Mouse (Mus musculus) embryo, embryonic 10.5 days (tissue): ENCODE measurements around the gene Fars2.

Experiments used
- DNase-seq: peaks from one replicate; pipeline ENCODE4 v3.0.0-alpha.2; 2015; ENCODE audit warnings: low spot score

The Fars2 gene

GRCm38 (mm10) chr13:36731931-36732461, 614.8 kb downstream of the Fars2 start:
- DNase-seq: peak; percentile 63

DNA sequence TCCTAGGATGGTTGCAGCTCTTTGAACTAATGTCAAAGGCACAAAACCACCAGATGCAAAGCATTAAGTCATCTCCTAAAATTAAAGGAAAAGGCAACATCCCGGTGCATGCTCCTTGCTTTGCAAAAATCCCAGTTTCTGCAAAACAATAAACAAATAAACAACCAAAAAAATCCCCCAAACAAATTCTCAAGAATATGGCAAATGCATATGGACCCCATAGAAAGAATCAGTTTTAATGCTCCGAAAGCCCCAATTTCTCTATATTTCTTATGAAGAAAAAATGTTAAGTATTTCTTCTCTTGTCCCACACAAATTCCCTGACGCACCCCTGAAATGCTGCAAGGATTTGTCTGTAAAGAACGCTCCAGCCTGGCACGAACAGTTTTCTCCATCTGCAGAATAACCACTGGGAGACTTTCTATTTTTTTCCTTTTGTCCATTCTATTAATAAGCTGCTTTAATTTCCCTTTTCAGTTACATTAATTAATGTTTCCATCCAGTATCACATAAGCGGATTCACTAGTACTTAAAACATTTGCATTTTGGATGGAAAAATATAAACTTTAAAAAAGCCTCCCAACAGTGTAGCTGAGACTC, 615.8 kb downstream of the Fars2 start:
- DNase-seq: peak; percentile 53

- DNase-seq: no peak
Observed at GRCm38 (mm10) chr13:36733566-36733965, 616.4 kb downstream of the Fars2 start.

- peak; percentile 71 for DNase-seq
Observed at GRCm38 (mm10) chr13:36733989-36734690, 616.9 kb downstream of the Fars2 start.

DNA sequence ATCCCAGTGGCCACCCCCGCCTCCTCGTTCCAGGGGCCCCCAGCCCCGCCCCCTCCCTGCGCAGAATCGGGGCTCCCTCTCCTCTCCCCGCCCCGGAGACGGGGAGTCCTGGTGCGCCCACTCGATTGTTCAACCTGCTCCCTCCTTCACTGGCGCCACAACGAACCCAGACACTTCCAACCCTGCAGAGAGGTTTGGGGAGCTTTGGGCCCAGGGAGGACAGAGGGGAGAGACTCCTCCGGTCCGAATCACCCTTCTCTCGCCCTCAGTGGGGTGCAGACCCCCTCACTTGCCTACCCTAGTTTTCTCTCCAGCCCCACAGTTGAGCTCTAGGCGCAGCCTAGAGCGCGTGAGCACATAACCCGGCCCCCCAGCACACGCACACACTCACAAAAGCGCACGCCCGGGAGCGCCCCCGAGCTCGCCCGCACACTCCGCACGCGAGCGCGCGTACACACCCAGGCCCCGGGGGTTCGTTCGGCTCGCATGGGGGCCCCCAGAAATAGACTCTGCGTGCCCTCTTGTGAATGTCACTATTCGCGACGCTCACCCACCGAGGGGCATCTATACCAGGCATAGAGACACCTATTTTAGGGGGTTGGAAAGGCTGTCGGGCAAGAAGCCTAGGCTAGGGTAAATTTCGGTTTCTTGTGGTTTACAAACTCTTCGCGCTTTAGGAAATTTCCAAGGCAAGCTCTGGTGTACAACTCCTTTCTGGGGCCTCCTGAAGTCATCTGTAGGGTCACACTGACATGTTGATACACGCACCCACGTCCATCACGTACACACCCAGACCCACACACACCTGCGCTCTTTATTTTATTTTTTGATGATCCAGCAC, 617.7 kb downstream of the Fars2 start, which contains the start of gene Nrn1:
Gene Nrn1, minus strand, starts transcription at position 401 of the 841 bp plus-strand sequence.
- DNase-seq: peak; percentile 46

- DNase-seq: peak; percentile 93
Observed at GRCm38 (mm10) chr13:36735901-36736618, 618.8 kb downstream of the Fars2 start.

- DNase-seq: peak; percentile 55
Observed at GRCm38 (mm10) chr13:36736619-36736996, 619.4 kb downstream of the Fars2 start.

DNA sequence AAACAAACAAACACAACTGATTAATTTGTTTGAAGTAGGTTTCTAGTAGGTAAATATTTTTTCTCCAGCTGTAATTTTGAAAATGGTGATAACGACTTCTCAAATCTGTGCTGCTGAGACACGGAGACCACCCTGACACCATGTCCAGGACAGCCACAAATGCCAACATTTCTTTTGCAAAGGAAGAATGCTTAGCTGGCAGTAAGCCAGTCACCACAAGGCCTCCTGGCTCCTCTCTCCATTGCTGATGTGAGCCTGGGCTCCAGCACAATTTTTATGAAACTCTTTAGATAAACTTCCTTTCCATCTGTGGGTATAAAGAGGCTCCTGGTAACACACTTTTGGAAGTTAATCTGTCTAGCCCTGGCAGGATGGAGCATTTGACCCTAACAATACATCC, 632.8 kb downstream of the Fars2 start:
- DNase-seq: no peak

DNA sequence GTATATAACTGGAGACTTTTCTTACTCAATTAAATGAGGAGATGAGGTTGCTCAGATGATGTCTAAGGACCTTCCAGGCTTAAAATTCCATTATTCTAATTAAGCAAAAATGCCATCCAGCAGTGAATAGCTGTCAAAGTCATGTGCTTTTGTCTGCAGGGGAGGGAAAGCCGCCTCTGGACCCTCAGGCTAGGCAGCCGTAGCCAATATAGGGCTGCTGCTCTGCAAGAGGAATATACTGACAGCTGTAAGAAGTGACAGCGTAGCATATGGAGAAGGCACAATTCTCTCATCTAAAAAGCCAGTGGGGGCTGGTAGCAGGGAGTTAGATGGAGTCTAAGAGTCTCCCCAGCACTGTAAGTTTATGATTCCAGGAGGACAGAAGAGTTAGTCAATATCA, 634.6 kb downstream of the Fars2 start:
- DNase-seq: no peak

DNA sequence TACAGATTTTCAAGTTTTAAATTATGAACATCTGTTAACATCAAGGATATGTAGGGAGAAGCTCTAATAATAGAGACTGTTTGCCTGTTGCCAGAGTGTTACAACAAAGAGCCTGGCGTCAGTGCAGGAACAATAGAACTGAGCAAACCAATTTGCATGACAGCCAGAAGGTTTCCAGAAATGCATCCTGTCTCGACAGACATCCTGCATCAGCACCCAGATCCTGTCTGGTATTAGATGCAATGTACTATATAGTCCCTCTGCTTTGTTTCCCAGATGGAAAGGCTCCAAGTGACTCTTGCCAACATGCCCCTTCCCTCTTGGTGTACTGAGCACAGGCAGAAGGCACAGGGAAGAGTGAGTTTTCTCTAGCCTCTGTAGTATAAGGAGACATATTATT, 649.6 kb downstream of the Fars2 start:
- DNase-seq: no peak
